Mouse (Mus musculus): ENCODE measurements around the gene Kcnmb3. TPM values are rescaled to one million over a fixed set of nuclear protein-coding genes. Genes with fewer than 3 reads are reported as not detected.

Kcnmb3 gene
- total and polyA plus RNA-seq, 3 experiments: not detected

GRCm38 (mm10) chr3:32495856-32496710, 4.1 kb upstream of the Kcnmb3 start:
- H3K9ac ChIP-seq (ENCODE audit: control insufficient read depth, low read depth, low read length, poor library complexity, severe bottlenecking): no peak overlapping the region
- no peaks in the 10 kb centered on the region for H3K79me2 ChIP-seq (ENCODE audit: control insufficient read depth, insufficient read depth, low read length, poor library complexity)
- H3K36me3 ChIP-seq (ENCODE audit: control insufficient read depth in 1 of 2, insufficient read depth in 2 of 2, low read length in 2 of 2): no peaks in the 10 kb centered on the region
- H3K27me3 ChIP-seq (ENCODE audit: control insufficient read depth in 1 of 2, insufficient read depth in 2 of 2, low read length in 2 of 2): peaks cover 3 to 4% of the 10 kb centered on the region in 2 experiments; a peak in 3 of 4 replicates
- H3K9me3 ChIP-seq (replicated peaks; ENCODE audit: insufficient read depth, low read length): no peaks in the 10 kb centered on the region
- H3K4me3 ChIP-seq (ENCODE audit: control insufficient read depth in 1 of 2, insufficient read depth in 1 of 2, low read depth in 2 of 2, low read length in 2 of 2): no peak overlapping the region
- no peaks in the 10 kb centered on the region for H3K4me1 ChIP-seq (ENCODE audit: control insufficient read depth in 1 of 2, insufficient read depth in 2 of 2, low read length in 2 of 2)
- DNase-seq (ENCODE audit: low read depth, low spot score): no peak
- no peak overlapping the region for H3K27ac ChIP-seq (ENCODE audit: control insufficient read depth, low read depth, low read length)
- TF ChIP-seq SMC3 (IDR thresholded peaks at IDR 0.05; ENCODE audit: low read depth, low read length) (no peak), POLR2AphosphoS2 (IDR thresholded peaks at IDR 0.05; ENCODE audit: low read length) (no peak), CTCF (IDR thresholded peaks at IDR 0.05 in 2 of 3, conservative IDR thresholded peaks at IDR 0.05 in 1 of 3; ENCODE audit: control insufficient read depth in 1 of 3, insufficient read depth in 1 of 3, low read depth in 2 of 3, low read length in 3 of 3, poor library complexity in 1 of 3, severe bottlenecking in 1 of 3) (no peak), MYB (IDR thresholded peaks at IDR 0.05; ENCODE audit: low read depth, low read length) (no peak), UBTF (IDR thresholded peaks at IDR 0.05; ENCODE audit: borderline replicate concordance, insufficient read depth, low read depth, low read length) (no peak), NRF1 (IDR thresholded peaks at IDR 0.05; ENCODE audit: insufficient read depth, low read depth, low read length, poor library complexity, severe bottlenecking) (no peak), ZNF384 (IDR thresholded peaks at IDR 0.05; ENCODE audit: low read depth, low read length) (no peak), CHD1 (IDR thresholded peaks at IDR 0.05; ENCODE audit: low read depth, low read length) (no peak), NELFE (IDR thresholded peaks at IDR 0.05; ENCODE audit: low read depth, low read length) (no peak), KAT2A (conservative IDR thresholded peaks at IDR 0.05; ENCODE audit: low read depth, low read length) (no peak), MAZ (IDR thresholded peaks at IDR 0.05; ENCODE audit: low read depth, low read length) (no peak), E2F4 (IDR thresholded peaks at IDR 0.05; ENCODE audit: borderline replicate concordance, low read depth, low read length) (no peak), USF2 (IDR thresholded peaks at IDR 0.05; ENCODE audit: borderline replicate concordance in 1 of 2, insufficient read depth in 1 of 2, low read depth in 1 of 2, low read length in 2 of 2) (no peak)

GRCm38 (mm10) chr3:32495088-32495770, 3.2 kb upstream of the Kcnmb3 start:
- no peak overlapping the region for H3K4me3 ChIP-seq (ENCODE audit: control insufficient read depth in 1 of 2, insufficient read depth in 1 of 2, low read depth in 2 of 2, low read length in 2 of 2)
- no peak for TF ChIP-seq HCFC1 (IDR thresholded peaks at IDR 0.05; ENCODE audit: low read depth, low read length)
- TF ChIP-seq NELFE (IDR thresholded peaks at IDR 0.05; ENCODE audit: low read depth, low read length): no peak
- no peak for TF ChIP-seq POLR2AphosphoS5 (IDR thresholded peaks at IDR 0.05; ENCODE audit: borderline replicate concordance, low read depth, low read length)
- TF ChIP-seq EP300 (IDR thresholded peaks at IDR 0.05; ENCODE audit: low read depth in 1 of 2, low read length in 2 of 2): no peak
- no peak for TF ChIP-seq POLR2AphosphoS2 (IDR thresholded peaks at IDR 0.05; ENCODE audit: low read length)
- TF ChIP-seq USF1 (IDR thresholded peaks at IDR 0.05; ENCODE audit: low read depth, low read length): no peak
- TF ChIP-seq TBP (IDR thresholded peaks at IDR 0.05; ENCODE audit: low read depth, low read length): no peak
- no peak for TF ChIP-seq TCF12 (IDR thresholded peaks at IDR 0.05; ENCODE audit: low read depth, low read length)
- no peak for TF ChIP-seq UBTF (IDR thresholded peaks at IDR 0.05; ENCODE audit: borderline replicate concordance, insufficient read depth, low read depth, low read length)
- TF ChIP-seq MEF2A (IDR thresholded peaks at IDR 0.05; ENCODE audit: extremely low read depth, insufficient replicate concordance, low read depth, low read length, poor library complexity, severe bottlenecking): no peak
- TF ChIP-seq RCOR1 (IDR thresholded peaks at IDR 0.05; ENCODE audit: low read depth, low read length): no peak
- TF ChIP-seq CHD1 (IDR thresholded peaks at IDR 0.05; ENCODE audit: low read depth, low read length): no peak
- TF ChIP-seq ZMIZ1 (IDR thresholded peaks at IDR 0.05; ENCODE audit: low read depth, low read length): no peak
- no peaks in the 10 kb centered on the region for H3K79me2 ChIP-seq (ENCODE audit: control insufficient read depth, insufficient read depth, low read length, poor library complexity)
- no peak overlapping the region for H3K27ac ChIP-seq (ENCODE audit: control insufficient read depth, low read depth, low read length)
- H3K36me3 ChIP-seq (ENCODE audit: control insufficient read depth in 1 of 2, insufficient read depth in 2 of 2, low read length in 2 of 2): no peaks in the 10 kb centered on the region
- no peak overlapping the region for H3K9ac ChIP-seq (ENCODE audit: control insufficient read depth, low read depth, low read length, poor library complexity, severe bottlenecking)
- H3K9me3 ChIP-seq (replicated peaks; ENCODE audit: insufficient read depth, low read length): no peaks in the 10 kb centered on the region
- H3K27me3 ChIP-seq (ENCODE audit: control insufficient read depth in 1 of 2, insufficient read depth in 2 of 2, low read length in 2 of 2): peaks cover 3 to 4% of the 10 kb centered on the region in 2 experiments; a peak in 3 of 4 replicates
- no peak for DNase-seq (ENCODE audit: low read depth, low spot score)
- H3K4me1 ChIP-seq (ENCODE audit: control insufficient read depth in 1 of 2, insufficient read depth in 2 of 2, low read length in 2 of 2): no peaks in the 10 kb centered on the region

Measured in MEL (cell line).